Mouse (Mus musculus): ENCODE results near the gene Tepp. TPM values are rescaled to one million over a fixed set of nuclear protein-coding genes. Genes with fewer than 3 reads are reported as not detected.

Gene Tepp
- total and polyA plus RNA-seq, 2 experiments from 2014 or later = not detected

- Histone ChIP-seq H3K27me3 (ENCODE audit: control insufficient read depth, insufficient read depth, low read length) (no peaks in the 10 kb centered on the region), H3K9me3 (replicated peaks; ENCODE audit: control insufficient read depth, low read length) (no peaks in the 10 kb centered on the region), H3K9ac (replicated peaks; ENCODE audit: low read depth, low read length) (no peak overlapping the region; the same call in 1 of the 2 replicates), H3K4me2 (ENCODE audit: low read depth, low read length) (no peak overlapping the region), H3K36me3 (replicated peaks; ENCODE audit: control insufficient read depth, insufficient read depth, low read length) (peaks cover 66% of the 10 kb centered on the region), H3K4me3 (ENCODE audit: low read depth, low read length) (no peak overlapping the region), H3K4me1 (ENCODE audit: control insufficient read depth, insufficient read depth) (peaks cover 33% of the 10 kb centered on the region), H3K27ac (ENCODE audit: low read depth) (no peak overlapping the region)
- DNase-seq (ENCODE audit: low spot score) (no peak), ATAC-seq (ENCODE audit: insufficient read depth, low read depth) (no peak)
- TF ChIP-seq CTCF (IDR thresholded peaks at IDR 0.05; ENCODE audit: low read depth) = no peak
- TF ChIP-seq EP300 (IDR thresholded peaks at IDR 0.05; ENCODE audit: low read depth) = no peak
- WGBS = 57% methylated on average over 20 of the region's 20 CpGs
Observed at GRCm38 (mm10) chr8:95369581-95370326, 59.4 kb downstream of the Tepp start.

- DNase-seq (ENCODE audit: low spot score) = peak; percentile 50
- Histone ChIP-seq H3K9ac (replicated peaks; ENCODE audit: low read depth, low read length) (no peak overlapping the region), H3K4me1 (ENCODE audit: control insufficient read depth, insufficient read depth) (peaks cover 29% of the 10 kb centered on the region), H3K36me3 (replicated peaks; ENCODE audit: control insufficient read depth, insufficient read depth, low read length) (peaks cover 47% of the 10 kb centered on the region), H3K27ac (ENCODE audit: low read depth) (peak overlapping the region; percentile 52), H3K4me3 (ENCODE audit: low read depth, low read length) (no peak overlapping the region), H3K4me2 (ENCODE audit: low read depth, low read length) (no peak overlapping the region), H3K27me3 (ENCODE audit: control insufficient read depth, insufficient read depth, low read length) (no peaks in the 10 kb centered on the region), H3K9me3 (replicated peaks; ENCODE audit: control insufficient read depth, low read length) (no peaks in the 10 kb centered on the region)
- no peak for TF ChIP-seq EP300 (IDR thresholded peaks at IDR 0.05; ENCODE audit: low read depth)
- no peak for TF ChIP-seq CTCF (IDR thresholded peaks at IDR 0.05; ENCODE audit: low read depth)
- ATAC-seq (ENCODE audit: insufficient read depth, low read depth) = peak; percentile 18; the same call in 1 of the 2 replicates
- 31% methylated on average over 12 of the region's 12 CpGs for WGBS
Observed at GRCm38 (mm10) chr8:95373389-95374002, 63.1 kb downstream of the Tepp start.

GRCm38 (mm10) chr8:95374429-95374828 is 64.1 kb downstream of the Tepp start:
- Histone ChIP-seq H3K27ac (ENCODE audit: low read depth) (peak overlapping the region; percentile 52; the same call in 1 of the 2 replicates), H3K4me2 (ENCODE audit: low read depth, low read length) (no peak overlapping the region), H3K27me3 (ENCODE audit: control insufficient read depth, insufficient read depth, low read length) (no peaks in the 10 kb centered on the region), H3K9me3 (replicated peaks; ENCODE audit: control insufficient read depth, low read length) (no peaks in the 10 kb centered on the region), H3K4me3 (ENCODE audit: low read depth, low read length) (no peak overlapping the region), H3K4me1 (ENCODE audit: control insufficient read depth, insufficient read depth) (peaks cover 30% of the 10 kb centered on the region), H3K9ac (replicated peaks; ENCODE audit: low read depth, low read length) (no peak overlapping the region), H3K36me3 (replicated peaks; ENCODE audit: control insufficient read depth, insufficient read depth, low read length) (peaks cover 38% of the 10 kb centered on the region)
- 64% methylated on average over 3 of the region's 3 CpGs for whole genome bisulfite sequencing
- ATAC-seq (ENCODE audit: insufficient read depth, low read depth) (no peak), DNase-seq (ENCODE audit: low spot score) (no peak)
- no peak for TF ChIP-seq CTCF (IDR thresholded peaks at IDR 0.05; ENCODE audit: low read depth)
- TF ChIP-seq EP300 (IDR thresholded peaks at IDR 0.05; ENCODE audit: low read depth) = no peak

GRCm38 (mm10) chr8:95375374-95375930 is 65.1 kb downstream of the Tepp start:
- Histone ChIP-seq H3K4me1 (ENCODE audit: control insufficient read depth, insufficient read depth) (peaks cover 30% of the 10 kb centered on the region), H3K9ac (replicated peaks; ENCODE audit: low read depth, low read length) (no peak overlapping the region), H3K4me3 (ENCODE audit: low read depth, low read length) (no peak overlapping the region), H3K27ac (ENCODE audit: low read depth) (no peak overlapping the region), H3K4me2 (ENCODE audit: low read depth, low read length) (no peak overlapping the region), H3K9me3 (replicated peaks; ENCODE audit: control insufficient read depth, low read length) (no peaks in the 10 kb centered on the region), H3K27me3 (ENCODE audit: control insufficient read depth, insufficient read depth, low read length) (no peaks in the 10 kb centered on the region), H3K36me3 (replicated peaks; ENCODE audit: control insufficient read depth, insufficient read depth, low read length) (peaks cover 28% of the 10 kb centered on the region)
- TF ChIP-seq CTCF (IDR thresholded peaks at IDR 0.05; ENCODE audit: low read depth) = no peak
- TF ChIP-seq EP300 (IDR thresholded peaks at IDR 0.05; ENCODE audit: low read depth) = no peak
- 77% methylated on average over 7 of the region's 7 CpGs for WGBS
- DNase-seq (ENCODE audit: low spot score) (no peak), ATAC-seq (ENCODE audit: insufficient read depth, low read depth) (no peak)

Other genes with a start within 250 kb of the Tepp start
- gene Katnb1, start 229.4 kb upstream of the Tepp start, total RNA-seq (2014; rRNA removed; ENCODE audit: low replicate concordance) = 10.7 and 20.5 TPM in 2 replicates
- gene Katnb1, start 229.4 kb upstream of the Tepp start, polyA plus RNA-seq (2015; fragmentation: Nextera tagmentation; extraction: Ambion mirVana) = 8.2 and 10.2 TPM in 2 replicates
- 43.1 and 59.0 TPM in 2 replicates for gene Kifc3, start 107.8 kb upstream of the Tepp start, total RNA-seq (2014; rRNA removed; ENCODE audit: low replicate concordance)
- gene Kifc3, start 107.8 kb upstream of the Tepp start, polyA plus RNA-seq (2015; fragmentation: Nextera tagmentation; extraction: Ambion mirVana) = 20.6 and 21.0 TPM in 2 replicates
- not detected in 2 replicates for gene Cngb1, start 4.0 kb upstream of the Tepp start, total RNA-seq (2014; rRNA removed; ENCODE audit: low replicate concordance)
- 1.1 and 1.4 TPM in 2 replicates for gene Cngb1, start 4.0 kb upstream of the Tepp start, polyA plus RNA-seq (2015; fragmentation: Nextera tagmentation; extraction: Ambion mirVana)
- 7.0 and 7.8 TPM in 2 replicates for gene Zfp319, start 21.4 kb downstream of the Tepp start, total RNA-seq (2014; rRNA removed; ENCODE audit: low replicate concordance)
- gene Zfp319, start 21.4 kb downstream of the Tepp start, polyA plus RNA-seq (2015; fragmentation: Nextera tagmentation; extraction: Ambion mirVana) = 3.0 and 3.6 TPM in 2 replicates
- 37.3 and 49.0 TPM in 2 replicates for gene Usb1, start 21.7 kb downstream of the Tepp start, total RNA-seq (2014; rRNA removed; ENCODE audit: low replicate concordance)
- 28.8 and 29.6 TPM in 2 replicates for gene Usb1, start 21.7 kb downstream of the Tepp start, polyA plus RNA-seq (2015; fragmentation: Nextera tagmentation; extraction: Ambion mirVana)
- gene Mmp15, start 41.7 kb downstream of the Tepp start, total RNA-seq (2014; rRNA removed; ENCODE audit: low replicate concordance) = 132 and 171 TPM in 2 replicates
- gene Mmp15, start 41.7 kb downstream of the Tepp start, polyA plus RNA-seq (2015; fragmentation: Nextera tagmentation; extraction: Ambion mirVana) = 30.1 and 32.9 TPM in 2 replicates
- gene Cfap20, start 124.3 kb downstream of the Tepp start, total RNA-seq (2014; rRNA removed; ENCODE audit: low replicate concordance) = 93.8 and 97.2 TPM in 2 replicates
- 112 and 115 TPM in 2 replicates for gene Cfap20, start 124.3 kb downstream of the Tepp start, polyA plus RNA-seq (2015; fragmentation: Nextera tagmentation; extraction: Ambion mirVana)
- gene Csnk2a2, start 179.5 kb downstream of the Tepp start, total RNA-seq (2014; rRNA removed; ENCODE audit: low replicate concordance) = 25.0 and 27.6 TPM in 2 replicates
- 5.3 and 6.2 TPM in 2 replicates for gene Csnk2a2, start 179.5 kb downstream of the Tepp start, polyA plus RNA-seq (2015; fragmentation: Nextera tagmentation; extraction: Ambion mirVana)
- 0.34 and 2.0 TPM in 2 replicates for gene Ccdc113, start 223.5 kb downstream of the Tepp start, total RNA-seq (2014; rRNA removed; ENCODE audit: low replicate concordance)
- 1.6 TPM in 2 replicates for gene Ccdc113, start 223.5 kb downstream of the Tepp start, polyA plus RNA-seq (2015; fragmentation: Nextera tagmentation; extraction: Ambion mirVana)

Measured in heart, postnatal 0 days (tissue).